Mouse (Mus musculus) brown adipose tissue, adult 24 weeks (tissue): ENCODE results near the gene Ccr3. TPM values are rescaled to one million over a fixed set of nuclear protein-coding genes. Genes with fewer than 3 reads are reported as not detected.
"Not testable (repeated sequence)": the region's sequence is repeated elsewhere in the genome, so short reads cannot be mapped to it uniquely, and the experiment has no call there.

ENCODE experiments used
- H3K27ac ChIP-seq: fragments of 200-500 bp; replicated peaks from 2 replicates; pipeline ENCODE4 v1.5.1; 2012; ENCODE audit warnings: low read depth, mild to moderate bottlenecking, low read length
- H3K4me1 ChIP-seq: fragments of 200-500 bp; 2 replicates; pipeline ENCODE4 v1.6.1; 2012; ENCODE audit warnings: low read length, mixed read lengths; ENCODE audit not compliant: control insufficient read depth, insufficient read depth, insufficient read length
- H3K4me3 ChIP-seq: fragments of 200-500 bp; 2 replicates; pipeline ENCODE4 v1.5.1; 2012; ENCODE audit warnings: low read depth, mild to moderate bottlenecking, low read length, moderate library complexity; ENCODE audit not compliant: insufficient read depth
- polyA plus RNA-seq: library from polyadenylated mRNA; stranded (reverse); fragments of >200 nt; gene quantifications from 2 replicates; pipeline ENCODE4 v1.2.4, GENCODE M21; 2012; ENCODE audit not compliant: missing spikeins, insufficient read depth, insufficient read length

Ccr3 gene
- polyA plus RNA-seq = not detected in 2 replicates

DNA sequence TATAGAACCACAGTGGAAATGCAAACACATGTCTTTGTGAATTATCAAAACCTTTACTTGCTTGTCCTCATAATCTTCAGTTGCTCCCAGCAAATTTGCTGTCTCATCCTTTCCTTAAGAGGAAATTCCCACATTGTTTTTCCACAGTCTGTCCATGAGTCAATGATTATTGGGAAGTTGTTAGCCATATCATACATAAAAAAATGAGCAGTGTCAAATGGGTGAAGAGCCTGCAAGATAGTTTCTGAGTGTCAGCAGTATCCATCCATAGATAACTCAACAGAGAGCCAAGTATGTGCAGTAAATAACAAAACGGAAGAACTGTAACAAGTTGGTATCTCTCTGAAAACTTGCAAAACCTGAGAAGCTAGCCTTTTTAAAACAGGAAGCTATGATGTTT is at the start of gene Ccr3:
Gene Ccr3, plus strand, starts transcription at position 301 of the 400 bp plus-strand sequence.
- Histone ChIP-seq H3K27ac (no peak within 1 kb of the TSS), H3K4me3 (no peak within 1 kb of the TSS)

GRCm38 (mm10) chr9:123975630-123976029 is 46.1 kb upstream of the Ccr3 start:
- no peaks in the 10 kb centered on the region for H3K4me1 ChIP-seq
- no peak overlapping the region for H3K4me3 ChIP-seq
- H3K27ac ChIP-seq = no peak overlapping the region

More for the DNA sequence above, at the start of gene Ccr3:
- H3K4me1 ChIP-seq = no peaks in the 10 kb centered on the region

DNA sequence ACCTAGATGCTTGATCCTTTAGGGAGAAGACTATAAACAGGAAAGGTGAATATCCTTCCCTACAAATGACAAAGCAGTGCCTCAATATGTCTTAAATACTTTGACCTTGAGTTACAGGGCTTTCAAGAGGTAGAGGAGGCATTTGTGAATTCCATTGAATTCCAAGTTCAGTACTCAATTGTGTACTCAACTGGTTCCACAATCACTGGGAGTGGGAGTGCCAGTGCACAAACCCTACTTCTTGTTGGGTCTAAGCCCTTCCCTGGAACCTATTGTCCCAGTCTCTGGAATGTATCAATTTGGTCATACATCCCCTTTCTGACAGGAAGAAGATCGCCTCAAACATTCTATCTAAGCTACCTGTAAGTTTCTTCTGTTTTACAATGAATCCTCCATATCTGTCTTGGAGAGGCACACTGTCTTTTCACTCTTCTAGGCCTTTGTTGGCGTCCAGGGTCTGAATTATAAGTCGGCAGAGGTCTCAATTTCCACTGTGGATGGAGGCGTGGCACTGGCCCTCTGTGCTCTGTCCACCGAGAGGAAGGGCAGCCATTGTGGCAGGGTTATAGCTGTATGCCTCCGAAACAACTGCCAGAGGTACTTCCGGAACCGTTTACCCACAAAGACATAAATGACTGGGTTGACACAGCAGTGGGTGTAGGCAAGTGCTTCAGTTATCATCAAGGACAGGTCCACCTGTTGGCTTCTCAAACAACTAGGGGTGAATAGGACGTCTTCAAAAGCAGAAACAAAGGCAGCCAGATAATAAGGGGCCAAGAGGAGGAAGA is 44.7 kb upstream of the Ccr3 start:
- Histone ChIP-seq H3K4me1 (no peaks in the 10 kb centered on the region), H3K4me3 (no peak overlapping the region), H3K27ac (no peak overlapping the region)

DNA sequence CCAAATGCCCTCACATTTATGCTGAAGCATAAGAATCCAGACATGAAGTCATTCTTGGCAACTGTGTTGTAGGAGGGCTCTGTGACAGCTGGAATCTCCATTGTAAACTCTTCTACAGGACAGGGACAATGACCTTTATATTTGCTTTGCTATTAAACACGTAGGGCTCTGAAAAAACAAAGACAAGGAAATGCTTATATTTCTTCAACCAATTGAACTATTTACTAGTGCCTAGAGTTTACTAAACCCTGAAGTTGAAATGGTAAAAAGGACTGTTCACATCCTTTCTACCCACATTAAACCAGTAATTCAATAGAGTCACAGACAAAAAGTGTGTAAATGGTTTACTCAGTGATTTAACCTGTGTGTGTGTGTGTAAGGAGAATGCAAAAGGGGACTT is 43.5 kb upstream of the Ccr3 start, which contains the start of gene Ccr1l1:
Gene Ccr1l1, minus strand, starts transcription at position 101 of the 400 bp plus-strand sequence.
- Histone ChIP-seq H3K4me3 (no peak within 1 kb of the TSS), H3K27ac (no peak within 1 kb of the TSS), H3K4me1 (no peaks in the 10 kb centered on the region)

DNA sequence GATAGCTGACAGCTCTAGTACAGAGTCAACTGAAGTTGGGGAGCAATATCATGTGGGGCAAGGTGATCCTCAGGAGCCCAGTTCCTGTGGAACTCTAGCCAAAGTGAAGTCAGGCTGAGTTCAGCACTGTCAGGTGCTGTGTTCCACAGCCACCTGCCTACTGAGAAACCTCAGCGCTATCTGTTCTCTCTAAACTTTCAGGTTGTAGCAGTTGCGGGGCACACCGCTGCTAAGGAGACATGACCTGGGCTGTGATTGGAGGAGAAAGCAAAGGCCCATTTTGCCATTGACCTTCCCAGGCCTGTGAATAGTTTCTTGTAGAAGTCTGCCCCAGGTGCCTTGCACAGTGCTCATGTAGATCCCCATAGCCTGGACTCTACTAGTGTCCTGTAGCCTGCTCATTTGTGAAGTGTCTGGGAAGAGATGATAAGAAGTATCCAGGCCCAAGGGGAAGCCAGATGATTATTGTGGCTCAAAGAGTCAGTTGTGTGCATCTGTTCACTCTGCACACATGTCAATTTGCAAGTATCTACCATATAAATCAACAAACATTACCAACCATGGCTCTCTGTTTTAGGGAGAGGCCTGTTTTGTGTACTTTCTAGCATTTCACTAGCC is 40.8 kb upstream of the Ccr3 start:
- not testable (repeated sequence) for H3K4me1 ChIP-seq, H3K4me3 ChIP-seq, H3K27ac ChIP-seq

GRCm38 (mm10) chr9:123981909-123982308 is 39.9 kb upstream of the Ccr3 start:
- Histone ChIP-seq H3K4me1 (no peaks in the 10 kb centered on the region), H3K4me3 (no peak overlapping the region), H3K27ac (no peak overlapping the region)

DNA sequence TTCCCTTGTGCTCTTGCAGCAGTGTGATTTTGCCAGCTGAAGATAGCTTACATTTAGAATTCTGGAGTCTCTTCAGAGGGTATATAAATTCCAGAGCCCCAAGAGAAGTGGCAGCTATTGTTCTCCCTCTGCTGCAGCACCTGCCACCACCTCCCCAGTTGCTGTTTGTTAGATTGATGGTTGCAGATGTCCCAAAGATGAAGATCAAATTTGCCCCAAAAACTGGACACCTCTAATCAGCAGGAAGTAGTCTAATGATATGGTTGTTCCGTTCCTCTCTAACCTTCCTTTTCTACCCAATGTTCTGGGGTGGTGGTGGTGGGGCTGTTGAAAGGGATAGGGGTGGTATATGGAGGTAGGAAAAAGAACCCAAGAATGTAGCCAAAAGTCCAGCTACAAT is 39.1 kb upstream of the Ccr3 start:
- H3K27ac ChIP-seq = no peak overlapping the region
- H3K4me3 ChIP-seq = no peak overlapping the region
- no peaks in the 10 kb centered on the region for H3K4me1 ChIP-seq

GRCm38 (mm10) chr9:123984943-123985342 is 36.8 kb upstream of the Ccr3 start:
- no peak overlapping the region for H3K27ac ChIP-seq
- H3K4me3 ChIP-seq = no peak overlapping the region
- H3K4me1 ChIP-seq = no peaks in the 10 kb centered on the region

GRCm38 (mm10) chr9:123986217-123986616 is 35.6 kb upstream of the Ccr3 start:
- no peaks in the 10 kb centered on the region for H3K4me1 ChIP-seq
- H3K27ac ChIP-seq = no peak overlapping the region
- no peak overlapping the region for H3K4me3 ChIP-seq

DNA sequence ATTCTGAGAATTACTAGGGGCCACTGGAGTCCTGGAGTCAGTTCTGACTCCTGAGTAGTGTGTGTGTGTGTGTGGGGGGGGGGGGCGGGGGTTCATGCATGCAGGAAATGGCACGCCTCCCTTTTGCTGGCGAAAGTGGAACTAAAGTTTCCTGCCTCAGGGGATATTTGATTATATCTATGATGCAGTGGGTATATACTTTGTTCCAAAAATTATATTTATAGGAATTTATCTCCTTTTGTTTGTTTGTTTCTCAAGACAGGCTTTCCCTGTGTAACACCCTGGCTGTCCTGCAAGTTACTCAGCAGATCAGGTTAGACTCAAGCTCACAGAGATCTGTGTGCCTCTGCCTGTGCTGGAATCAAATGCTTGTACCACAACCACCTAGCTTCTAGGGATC is 32.1 kb upstream of the Ccr3 start:
- Histone ChIP-seq H3K4me1 (no peaks in the 10 kb centered on the region), H3K27ac (no peak overlapping the region)

DNA sequence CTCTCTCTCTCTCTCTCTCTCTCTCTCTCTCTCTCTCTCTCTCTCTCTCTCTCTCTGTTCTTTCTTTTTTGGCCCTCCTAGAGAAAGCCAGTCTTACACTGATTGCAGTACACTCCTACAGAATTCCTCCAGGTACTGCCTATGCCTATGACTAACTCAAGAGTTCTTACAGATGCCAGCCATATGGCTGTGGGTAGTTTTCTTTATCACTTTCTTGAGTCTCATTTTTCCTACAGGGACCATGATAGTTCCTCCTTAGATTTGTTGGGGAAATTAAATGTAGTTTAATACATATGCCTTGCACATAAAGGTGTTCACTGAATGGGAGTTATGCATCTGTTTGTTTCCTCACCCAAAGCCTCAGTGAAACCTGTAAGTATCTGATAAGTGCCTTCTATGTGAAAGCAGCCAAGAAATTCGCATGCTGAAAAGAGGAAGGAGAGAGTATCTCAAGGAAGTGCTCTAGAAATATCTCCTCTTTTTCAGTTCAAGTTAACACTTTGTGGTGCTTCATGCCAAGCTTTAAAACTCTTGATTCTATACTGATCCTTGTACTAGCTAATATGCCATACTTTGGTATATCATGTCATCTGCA is 30.4 kb upstream of the Ccr3 start:
- no peak overlapping the region for H3K4me3 ChIP-seq
- no peak overlapping the region for H3K27ac ChIP-seq

More for the DNA sequence above, 32.1 kb upstream of the Ccr3 start:
- H3K4me3 ChIP-seq = no peak overlapping the region

GRCm38 (mm10) chr9:123997719-123998118 is 24.1 kb upstream of the Ccr3 start:
- Histone ChIP-seq H3K4me3 (no peak overlapping the region), H3K4me1 (no peaks in the 10 kb centered on the region), H3K27ac (no peak overlapping the region)

More for the DNA sequence above, 30.4 kb upstream of the Ccr3 start:
- no peaks in the 10 kb centered on the region for H3K4me1 ChIP-seq

DNA sequence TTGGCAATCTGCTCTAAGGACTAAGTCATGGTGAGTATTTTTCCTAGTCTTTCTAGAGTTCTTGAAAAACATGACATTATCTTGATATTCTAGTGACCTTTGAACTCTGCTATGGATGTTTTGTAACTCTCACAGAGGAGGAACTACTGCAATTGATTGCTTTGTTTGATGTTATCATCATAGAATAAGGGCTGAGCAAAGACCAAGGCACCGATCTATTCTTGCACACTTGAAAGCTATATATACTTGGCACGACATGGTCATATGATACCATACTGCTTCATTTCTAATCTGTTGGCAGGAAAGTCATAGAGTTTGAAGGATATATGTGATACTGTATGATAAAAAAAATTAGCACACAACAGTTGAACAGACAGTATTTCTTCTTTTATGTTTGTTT is 22.0 kb upstream of the Ccr3 start:
- Histone ChIP-seq H3K4me3 (no peak overlapping the region), H3K4me1 (no peaks in the 10 kb centered on the region), H3K27ac (no peak overlapping the region)

- Histone ChIP-seq H3K4me3 (no peak overlapping the region), H3K27ac (no peak overlapping the region), H3K4me1 (no peaks in the 10 kb centered on the region)
These were observed 9.1 kb upstream of the Ccr3 start for GRCm38 (mm10) chr9:124012691-124013090.

DNA sequence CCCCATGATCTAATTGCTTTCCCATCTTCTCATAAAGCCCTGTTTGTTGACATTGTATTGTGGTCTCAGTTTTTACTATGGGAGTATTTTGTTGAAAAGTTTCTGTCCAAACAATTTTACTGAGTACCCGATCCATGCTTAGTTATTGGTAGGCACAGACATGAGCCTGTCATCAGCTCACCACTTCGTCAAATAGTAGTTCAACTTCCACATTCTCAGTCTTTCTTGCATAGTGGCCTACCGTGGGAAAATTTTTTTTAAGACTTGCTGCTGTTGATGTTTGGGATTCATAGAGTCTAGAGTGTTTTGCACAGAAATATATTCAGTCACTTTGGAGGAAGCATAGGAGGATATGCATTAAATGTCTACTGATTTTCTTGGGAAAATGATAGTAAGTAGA is 8.5 kb upstream of the Ccr3 start:
- Histone ChIP-seq H3K4me1 (no peaks in the 10 kb centered on the region), H3K4me3 (no peak overlapping the region), H3K27ac (no peak overlapping the region)
